Mouse (Mus musculus): ENCODE data around the gene Crebl2. TPM values are rescaled to one million over a fixed set of nuclear protein-coding genes. Genes with fewer than 3 reads are reported as not detected.

Crebl2 gene
- polyA plus RNA-seq, 1 experiment from 2014 or later, result 1.4 TPM

DNA sequence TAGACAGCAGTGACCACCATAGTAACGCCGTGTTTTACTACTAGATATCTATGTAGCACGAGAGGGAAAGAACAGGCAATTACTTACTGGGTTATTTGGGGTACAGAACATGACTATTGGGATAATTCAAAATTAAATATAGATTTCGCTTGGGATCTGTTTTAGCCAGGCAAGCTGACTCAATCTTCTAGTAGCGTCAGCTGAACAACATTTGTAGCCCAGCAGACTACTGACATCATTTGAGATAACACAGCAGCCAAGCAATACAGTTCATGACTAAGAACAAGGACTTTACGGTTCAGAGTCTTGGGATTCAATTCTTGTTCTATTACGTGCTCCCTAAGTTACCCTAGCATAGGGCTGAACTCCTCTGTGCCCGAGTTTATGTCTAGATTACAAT is 56.5 kb downstream of the Crebl2 start:
- no peaks in the 10 kb centered on the region for H3K27me3 ChIP-seq (ENCODE audit: control insufficient read depth, insufficient read depth, low read length)
- no peak for DNase-seq (ENCODE audit: low spot score)
- no peaks in the 10 kb centered on the region for H3K36me3 ChIP-seq (ENCODE audit: control insufficient read depth, insufficient read depth, low read length)
- peak overlapping the region; percentile 38 for H3K4me2 ChIP-seq (replicated peaks; ENCODE audit: low read depth, low read length)
- H3K27ac ChIP-seq (ENCODE audit: low read depth, low read length), result no peak overlapping the region
- H3K4me1 ChIP-seq (replicated peaks; ENCODE audit: control insufficient read depth, insufficient read depth, low read length), result peaks cover 11% of the 10 kb centered on the region; the same call in 1 of the 2 replicates
- H3K9ac ChIP-seq (ENCODE audit: low read depth, low read length), result peak overlapping the region; percentile 76
- WGBS, result 89% methylated on average over 8 of the region's 8 CpGs
- no peak for ATAC-seq (ENCODE audit: low FRiP score)
- H3K4me3 ChIP-seq (ENCODE audit: low read depth, low read length), result peak overlapping the region; percentile 56
- no peaks in the 10 kb centered on the region for H3K9me3 ChIP-seq (ENCODE audit: control insufficient read depth, low read length)

DNA sequence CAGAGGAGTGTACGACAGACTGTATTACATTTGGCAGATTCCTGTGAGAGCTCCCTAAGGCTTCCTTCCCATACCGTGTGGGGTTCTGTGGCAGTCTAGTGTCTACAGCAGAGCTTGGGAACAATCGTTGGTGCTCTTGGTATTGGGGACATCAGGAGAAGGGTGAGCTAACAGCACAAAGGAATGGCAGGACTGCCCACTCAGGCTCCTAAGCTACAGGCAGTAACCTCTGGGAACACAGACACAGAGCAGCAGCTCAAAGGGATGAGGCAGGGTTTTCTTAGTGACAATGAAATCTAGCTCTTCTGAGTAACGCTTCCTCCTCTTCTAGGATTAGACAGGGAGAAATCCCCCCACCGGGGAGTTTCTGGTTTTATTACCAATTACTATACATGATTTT is 57.1 kb downstream of the Crebl2 start:
- Histone ChIP-seq H3K27ac (ENCODE audit: low read depth, low read length) (peak overlapping the region; percentile 90), H3K9me3 (ENCODE audit: control insufficient read depth, low read length) (no peaks in the 10 kb centered on the region), H3K4me3 (ENCODE audit: low read depth, low read length) (peak overlapping the region; percentile 56), H3K36me3 (ENCODE audit: control insufficient read depth, insufficient read depth, low read length) (no peaks in the 10 kb centered on the region), H3K27me3 (ENCODE audit: control insufficient read depth, insufficient read depth, low read length) (no peaks in the 10 kb centered on the region), H3K9ac (ENCODE audit: low read depth, low read length) (peak overlapping the region; percentile 76), H3K4me1 (replicated peaks; ENCODE audit: control insufficient read depth, insufficient read depth, low read length) (peaks cover 11% of the 10 kb centered on the region; the same call in 1 of the 2 replicates), H3K4me2 (replicated peaks; ENCODE audit: low read depth, low read length) (peak overlapping the region; percentile 38)
- ATAC-seq (ENCODE audit: low FRiP score) (no peak), DNase-seq (ENCODE audit: low spot score) (peak; percentile 33)
- 24% methylated on average over 5 of the region's 5 CpGs for whole genome bisulfite sequencing

DNA sequence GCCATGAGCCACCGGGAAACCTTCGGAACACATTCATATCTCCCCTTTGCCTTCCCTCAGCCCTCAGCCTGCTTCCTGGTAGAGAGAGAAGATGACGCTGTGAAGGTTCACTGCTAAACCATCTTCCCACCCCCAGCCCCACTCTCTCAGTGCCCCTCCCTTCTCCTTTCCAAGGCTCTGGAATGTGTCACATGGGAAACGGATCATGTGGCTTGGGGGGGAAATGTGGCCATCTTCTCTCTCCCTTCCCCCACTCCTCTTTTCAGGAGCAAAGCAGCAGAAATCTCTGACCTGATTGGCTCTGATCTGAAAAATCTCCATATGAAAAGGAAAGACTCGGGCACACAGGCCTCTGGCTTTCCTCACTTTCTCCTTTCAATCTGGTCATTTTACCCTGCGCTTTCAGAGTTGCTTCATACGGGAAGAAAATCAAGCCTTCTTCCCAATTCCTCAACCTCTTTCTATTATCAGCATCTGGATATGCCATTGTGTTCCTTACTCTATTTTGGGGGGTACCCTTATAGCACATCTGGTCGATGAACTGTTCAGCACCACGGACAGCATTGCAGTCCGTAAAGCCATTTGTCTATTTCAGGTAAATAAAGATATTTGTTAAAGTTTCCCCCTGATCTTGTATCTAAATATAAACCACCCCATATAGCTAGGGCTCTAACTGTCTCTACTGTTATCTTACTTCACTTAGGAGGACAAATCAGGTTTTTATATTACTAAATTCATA is 57.9 kb downstream of the Crebl2 start:
- WGBS, result 1% methylated on average over 10 of the region's 10 CpGs
- no peaks in the 10 kb centered on the region for H3K36me3 ChIP-seq (ENCODE audit: control insufficient read depth, insufficient read depth, low read length)
- ATAC-seq (ENCODE audit: low FRiP score) (peak; percentile 94), DNase-seq (ENCODE audit: low spot score) (peak; percentile 92)
- H3K4me2 ChIP-seq (replicated peaks; ENCODE audit: low read depth, low read length), result peak overlapping the region; percentile 38
- peaks cover 11% of the 10 kb centered on the region; the same call in 1 of the 2 replicates for H3K4me1 ChIP-seq (replicated peaks; ENCODE audit: control insufficient read depth, insufficient read depth, low read length)
- no peaks in the 10 kb centered on the region for H3K9me3 ChIP-seq (ENCODE audit: control insufficient read depth, low read length)
- peak overlapping the region; percentile 90 for H3K27ac ChIP-seq (ENCODE audit: low read depth, low read length)
- H3K4me3 ChIP-seq (ENCODE audit: low read depth, low read length), result peak overlapping the region; percentile 56
- peak overlapping the region; percentile 76 for H3K9ac ChIP-seq (ENCODE audit: low read depth, low read length)
- no peaks in the 10 kb centered on the region for H3K27me3 ChIP-seq (ENCODE audit: control insufficient read depth, insufficient read depth, low read length)

DNA sequence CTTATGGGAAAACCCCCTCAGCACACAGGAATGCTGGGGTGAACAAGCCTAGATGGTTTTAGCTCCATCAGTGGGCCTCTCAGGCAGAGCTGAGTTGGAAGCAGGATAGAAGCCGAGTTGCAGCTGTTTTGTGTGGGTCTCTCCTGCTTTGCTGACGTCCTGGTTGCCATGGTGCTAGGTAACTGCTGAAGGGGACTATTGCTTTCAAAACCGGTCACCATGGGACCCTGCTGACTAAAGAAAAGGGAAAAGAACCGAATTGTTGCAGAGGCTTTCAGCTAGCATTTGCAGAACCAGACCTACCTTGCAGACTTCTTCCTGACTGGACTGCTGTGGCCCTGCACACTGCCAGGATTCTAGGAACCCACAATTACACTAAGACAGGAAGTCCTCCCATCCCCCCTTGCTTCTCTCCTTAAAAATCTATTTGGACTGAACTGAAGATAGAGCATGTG is 58.6 kb downstream of the Crebl2 start:
- H3K27me3 ChIP-seq (ENCODE audit: control insufficient read depth, insufficient read depth, low read length), result no peaks in the 10 kb centered on the region
- H3K4me2 ChIP-seq (replicated peaks; ENCODE audit: low read depth, low read length), result peak overlapping the region; percentile 38
- WGBS, result 3% methylated on average over 4 of the region's 4 CpGs
- peak overlapping the region; percentile 48 for H3K9ac ChIP-seq (ENCODE audit: low read depth, low read length)
- peak overlapping the region; percentile 56; the same call in 1 of the 2 replicates for H3K4me3 ChIP-seq (ENCODE audit: low read depth, low read length)
- H3K4me1 ChIP-seq (replicated peaks; ENCODE audit: control insufficient read depth, insufficient read depth, low read length), result peaks cover 11% of the 10 kb centered on the region; the same call in 1 of the 2 replicates
- peak overlapping the region; percentile 90 for H3K27ac ChIP-seq (ENCODE audit: low read depth, low read length)
- H3K9me3 ChIP-seq (ENCODE audit: control insufficient read depth, low read length), result no peaks in the 10 kb centered on the region
- DNase-seq (ENCODE audit: low spot score), result peak; percentile 68
- peak; percentile 61 for ATAC-seq (ENCODE audit: low FRiP score)
- H3K36me3 ChIP-seq (ENCODE audit: control insufficient read depth, insufficient read depth, low read length), result no peaks in the 10 kb centered on the region

DNA sequence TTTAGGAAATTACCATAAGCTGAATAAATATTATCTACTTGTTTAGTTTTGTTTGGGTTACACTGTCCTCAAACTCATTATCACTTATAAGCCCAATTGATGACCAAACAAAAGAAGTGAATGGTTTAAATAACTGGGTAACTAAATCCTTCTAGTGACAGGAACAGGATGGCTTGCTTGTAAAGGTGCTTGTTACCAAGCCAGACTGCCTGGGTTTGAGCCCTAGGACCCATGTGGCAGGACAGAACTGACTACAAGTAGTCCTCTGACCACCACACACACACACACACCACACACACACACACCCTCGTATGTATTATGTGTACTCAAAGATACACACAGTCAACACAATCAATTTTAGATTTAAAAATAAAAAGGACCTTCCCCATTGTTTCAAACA is 59.8 kb downstream of the Crebl2 start:
- Histone ChIP-seq H3K9ac (ENCODE audit: low read depth, low read length) (no peak overlapping the region), H3K4me1 (replicated peaks; ENCODE audit: control insufficient read depth, insufficient read depth, low read length) (peaks cover 11% of the 10 kb centered on the region; the same call in 1 of the 2 replicates), H3K36me3 (ENCODE audit: control insufficient read depth, insufficient read depth, low read length) (no peaks in the 10 kb centered on the region), H3K4me3 (ENCODE audit: low read depth, low read length) (no peak overlapping the region), H3K27ac (ENCODE audit: low read depth, low read length) (no peak overlapping the region), H3K9me3 (ENCODE audit: control insufficient read depth, low read length) (no peaks in the 10 kb centered on the region), H3K27me3 (ENCODE audit: control insufficient read depth, insufficient read depth, low read length) (no peaks in the 10 kb centered on the region), H3K4me2 (replicated peaks; ENCODE audit: low read depth, low read length) (no peak overlapping the region)
- WGBS, result 82% methylated on average over 1 of the region's 1 CpGs
- DNase-seq (ENCODE audit: low spot score), result no peak
- ATAC-seq (ENCODE audit: low FRiP score), result no peak

DNA sequence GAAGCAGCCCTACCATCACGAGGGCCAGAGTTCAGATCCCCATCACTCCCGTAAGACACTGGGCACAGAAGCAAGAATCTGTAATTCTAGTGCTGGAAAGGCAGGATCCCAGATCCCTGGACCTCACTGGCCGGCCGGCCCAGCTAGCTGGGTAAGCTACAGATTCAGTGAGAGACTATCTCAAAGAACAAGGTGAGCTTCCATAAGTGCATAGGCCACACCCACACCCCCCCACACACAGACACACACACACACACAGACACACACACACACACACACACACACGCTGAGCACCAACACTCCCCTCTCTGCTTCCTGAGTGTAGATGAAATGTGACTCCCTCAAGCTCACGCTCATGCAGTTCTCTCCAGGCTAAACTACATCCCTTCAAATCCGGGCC is 60.5 kb downstream of the Crebl2 start:
- Histone ChIP-seq H3K9ac (ENCODE audit: low read depth, low read length) (no peak overlapping the region), H3K4me3 (ENCODE audit: low read depth, low read length) (no peak overlapping the region), H3K27ac (ENCODE audit: low read depth, low read length) (no peak overlapping the region), H3K27me3 (ENCODE audit: control insufficient read depth, insufficient read depth, low read length) (no peaks in the 10 kb centered on the region), H3K4me1 (replicated peaks; ENCODE audit: control insufficient read depth, insufficient read depth, low read length) (peaks cover 11% of the 10 kb centered on the region; the same call in 1 of the 2 replicates), H3K9me3 (ENCODE audit: control insufficient read depth, low read length) (no peaks in the 10 kb centered on the region), H3K4me2 (replicated peaks; ENCODE audit: low read depth, low read length) (no peak overlapping the region), H3K36me3 (ENCODE audit: control insufficient read depth, insufficient read depth, low read length) (no peaks in the 10 kb centered on the region)
- WGBS, result 79% methylated on average over 7 of the region's 7 CpGs
- ATAC-seq (ENCODE audit: low FRiP score), result no peak
- no peak for DNase-seq (ENCODE audit: low spot score)

DNA sequence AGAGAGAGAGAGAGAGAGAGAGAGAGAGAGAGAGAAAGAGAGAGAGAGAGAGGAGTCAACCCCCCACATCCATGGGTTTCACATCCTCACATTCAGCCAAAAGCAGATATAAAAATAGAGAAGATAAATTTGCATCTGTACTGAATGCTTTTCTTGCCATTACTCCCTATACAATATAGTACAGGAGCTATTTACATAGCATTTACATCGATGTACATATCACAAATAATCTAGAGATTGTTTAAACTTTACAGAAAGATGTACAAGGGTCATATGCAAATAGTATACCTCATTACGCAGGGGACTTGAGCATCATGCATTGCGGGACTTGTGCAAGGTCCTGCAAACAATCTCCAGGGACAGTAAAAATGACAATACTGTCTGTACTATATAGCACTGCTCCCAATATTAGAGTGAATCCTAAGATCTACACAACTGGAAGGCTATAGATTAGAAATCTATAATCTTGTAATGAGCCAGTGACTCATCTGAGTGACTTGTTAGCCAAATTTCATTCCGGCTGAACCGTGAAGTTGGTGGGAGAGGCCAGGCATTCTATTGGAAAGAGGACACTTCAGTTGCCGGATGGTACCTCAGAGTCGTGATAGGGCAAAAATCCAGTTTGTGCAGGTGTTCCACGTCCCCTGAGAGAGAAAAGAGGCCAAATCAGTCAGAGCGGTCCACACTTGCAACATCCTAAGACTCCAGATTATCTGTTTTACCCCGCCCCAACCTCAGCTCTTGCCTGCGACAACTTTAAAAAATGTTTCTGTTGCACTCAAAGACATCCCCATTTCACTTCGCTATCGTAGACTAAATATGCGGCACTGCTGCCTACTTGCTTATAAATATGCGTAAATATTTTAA is 66.8 kb downstream of the Crebl2 start:
- Histone ChIP-seq H3K4me1 (replicated peaks; ENCODE audit: control insufficient read depth, insufficient read depth, low read length) (no peaks in the 10 kb centered on the region; the same call in 1 of the 2 replicates), H3K9ac (ENCODE audit: low read depth, low read length) (peak overlapping the region; percentile 81), H3K4me2 (replicated peaks; ENCODE audit: low read depth, low read length) (peak overlapping the region; percentile 51), H3K4me3 (ENCODE audit: low read depth, low read length) (peak overlapping the region; percentile 43), H3K27ac (ENCODE audit: low read depth, low read length) (no peak overlapping the region), H3K36me3 (ENCODE audit: control insufficient read depth, insufficient read depth, low read length) (no peaks in the 10 kb centered on the region), H3K9me3 (ENCODE audit: control insufficient read depth, low read length) (no peaks in the 10 kb centered on the region), H3K27me3 (ENCODE audit: control insufficient read depth, insufficient read depth, low read length) (no peaks in the 10 kb centered on the region)
- no peak for ATAC-seq (ENCODE audit: low FRiP score)
- 53% methylated on average over 15 of the region's 15 CpGs for WGBS
- DNase-seq (ENCODE audit: low spot score), result no peak

DNA sequence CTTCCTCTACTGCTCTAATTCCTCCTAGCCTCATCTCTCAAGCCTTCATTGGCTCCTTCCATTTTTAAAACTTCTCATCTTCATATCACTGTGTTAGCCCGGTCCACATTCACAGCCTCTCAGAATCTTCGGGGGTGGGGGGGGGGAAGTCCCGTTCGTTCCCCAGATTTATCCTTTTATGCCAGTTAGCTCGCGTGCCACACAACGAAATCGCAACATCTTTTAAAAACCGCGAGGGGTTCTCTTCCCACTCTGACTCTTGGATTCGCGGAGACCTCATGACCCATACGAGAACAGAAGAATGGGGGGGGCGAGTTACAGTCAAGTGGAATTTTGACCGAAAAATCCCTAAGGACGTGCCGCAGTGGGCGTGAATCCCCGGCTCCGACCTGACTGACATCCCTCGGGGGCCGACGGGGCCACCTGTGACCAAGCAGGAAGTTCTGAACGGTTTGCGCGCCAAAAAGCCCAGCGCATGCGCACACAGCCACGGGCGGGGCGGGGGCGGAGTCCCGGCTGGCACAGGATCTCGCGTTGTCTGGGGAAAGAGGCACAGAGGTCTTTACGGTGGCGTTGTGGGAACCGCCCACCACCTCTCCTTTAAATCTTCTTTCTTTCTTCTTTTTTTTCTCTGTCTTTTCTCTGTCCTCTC is 67.6 kb downstream of the Crebl2 start:
- Histone ChIP-seq H3K27ac (ENCODE audit: low read depth, low read length) (peak overlapping the region; percentile 100), H3K4me1 (replicated peaks; ENCODE audit: control insufficient read depth, insufficient read depth, low read length) (no peaks in the 10 kb centered on the region; the same call in 1 of the 2 replicates), H3K4me3 (ENCODE audit: low read depth, low read length) (peak overlapping the region; percentile 43), H3K9me3 (ENCODE audit: control insufficient read depth, low read length) (no peaks in the 10 kb centered on the region), H3K9ac (ENCODE audit: low read depth, low read length) (peak overlapping the region; percentile 81), H3K36me3 (ENCODE audit: control insufficient read depth, insufficient read depth, low read length) (no peaks in the 10 kb centered on the region), H3K27me3 (ENCODE audit: control insufficient read depth, insufficient read depth, low read length) (no peaks in the 10 kb centered on the region), H3K4me2 (replicated peaks; ENCODE audit: low read depth, low read length) (peak overlapping the region; percentile 51)
- under 1% methylated on average over 38 of the region's 38 CpGs for WGBS
- ATAC-seq (ENCODE audit: low FRiP score) (peak; percentile 93), DNase-seq (ENCODE audit: low spot score) (peak; percentile 98)

Measured in hindbrain, embryonic 11.5 days (tissue).